Mouse (Mus musculus) embryonic fibroblast, embryonic 13.5 days (primary cell): ENCODE data around the gene Krt7. TPM values are rescaled to one million over a fixed set of nuclear protein-coding genes. Genes with fewer than 3 reads are reported as not detected.

Experiments used
- H3K27ac ChIP-seq: 2 replicates; pipeline ENCODE4 v1.5.1; 2012; ENCODE audit warnings: low read length, control low read depth, inconsistent platforms; ENCODE audit not compliant: insufficient read depth
- H3K4me1 ChIP-seq: 2 replicates; pipeline ENCODE4 v1.6.1; 2011; ENCODE audit warnings: low read length; ENCODE audit not compliant: control insufficient read depth, insufficient read depth
- H3K4me3 ChIP-seq: 2 replicates; pipeline ENCODE4 v1.5.1; 2011; ENCODE audit warnings: mild to moderate bottlenecking, control low read depth, low read length; ENCODE audit not compliant: insufficient read depth
- CTCF ChIP-seq: IDR thresholded peaks from 2 replicates; pipeline ENCODE4 v1.5.1; 2011; ENCODE audit warnings: mild to moderate bottlenecking, control low read depth, low read length, moderate library complexity, borderline replicate concordance; ENCODE audit not compliant: insufficient read depth
- POLR2A ChIP-seq: IDR thresholded peaks from 2 replicates; pipeline ENCODE4 v1.6.1; 2011; ENCODE audit warnings: low read depth, mild to moderate bottlenecking, control low read depth, low read length, moderate library complexity
- polyA plus RNA-seq: library from polyadenylated mRNA; stranded (reverse); fragments of >200 nt; gene quantifications from 2 replicates; pipeline ENCODE4 v1.2.4, GENCODE M21; 2011; ENCODE audit warnings: low read depth; ENCODE audit not compliant: missing spikeins, insufficient read length

Krt7 gene
- polyA plus RNA-seq, 1 experiment: 0.98 TPM

GRCm38 (mm10) chr15:101375956-101376775, 34.7 kb upstream of the Krt7 start:
- Histone ChIP-seq H3K27ac (no peak overlapping the region), H3K4me1 (peaks cover 6% of the 10 kb centered on the region; the same call in 1 of the 2 replicates), H3K4me3 (no peak overlapping the region)
- TF ChIP-seq CTCF: no peak
- no peak for TF ChIP-seq POLR2A

DNA sequence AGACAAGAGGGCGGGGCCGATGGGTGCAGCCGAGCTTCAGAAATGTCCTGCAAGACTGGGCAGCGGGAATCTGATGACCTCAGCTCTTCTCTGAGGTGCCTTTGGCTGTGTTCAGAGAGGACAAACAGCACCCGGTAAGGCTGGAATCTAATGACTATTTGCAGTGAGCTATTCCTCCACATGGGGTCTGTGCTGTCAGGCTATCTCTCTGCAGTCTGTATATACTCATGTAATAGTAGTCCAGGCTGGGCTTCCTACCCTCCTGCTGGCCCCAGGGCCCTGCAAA, 34.1 kb upstream of the Krt7 start:
- TF ChIP-seq CTCF (no peak), POLR2A (no peak)
- no peak overlapping the region for H3K27ac ChIP-seq
- peaks cover 6% of the 10 kb centered on the region for H3K4me1 ChIP-seq
- no peak overlapping the region for H3K4me3 ChIP-seq

- no peak for TF ChIP-seq CTCF
- TF ChIP-seq POLR2A: no peak
- Histone ChIP-seq H3K27ac (no peak overlapping the region), H3K4me1 (peaks cover 4% of the 10 kb centered on the region; the same call in 1 of the 2 replicates), H3K4me3 (no peak overlapping the region)
Observed at GRCm38 (mm10) chr15:101378646-101379045, 32.2 kb upstream of the Krt7 start.

DNA sequence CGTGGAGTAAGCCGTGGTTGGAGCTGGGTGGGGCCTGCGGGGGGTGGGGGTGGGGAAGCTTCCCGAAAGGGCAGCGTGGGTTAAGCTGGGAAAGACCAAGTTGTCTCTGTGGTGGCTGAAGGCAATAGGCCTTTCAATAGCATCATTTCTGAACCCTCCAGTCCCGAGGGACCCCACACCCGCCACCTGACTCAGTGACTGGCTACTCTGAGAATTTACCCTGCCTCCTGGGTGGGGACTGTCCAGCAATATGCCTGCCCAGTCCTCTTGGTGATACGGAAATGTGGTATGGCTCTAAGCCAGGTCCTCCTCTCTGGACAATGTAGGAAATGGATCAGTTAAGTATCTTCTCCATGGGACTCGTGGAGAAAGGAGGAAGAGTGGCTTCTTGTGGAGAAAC, 29.1 kb upstream of the Krt7 start:
- Histone ChIP-seq H3K4me1 (peaks cover 4% of the 10 kb centered on the region; the same call in 1 of the 2 replicates), H3K4me3 (no peak overlapping the region), H3K27ac (no peak overlapping the region)
- no peak for TF ChIP-seq CTCF
- no peak for TF ChIP-seq POLR2A

GRCm38 (mm10) chr15:101382811-101383210, 28.0 kb upstream of the Krt7 start:
- Histone ChIP-seq H3K4me1 (peaks cover 8% of the 10 kb centered on the region; the same call in 1 of the 2 replicates), H3K4me3 (no peak overlapping the region), H3K27ac (no peak overlapping the region)
- TF ChIP-seq POLR2A (no peak), CTCF (no peak)

DNA sequence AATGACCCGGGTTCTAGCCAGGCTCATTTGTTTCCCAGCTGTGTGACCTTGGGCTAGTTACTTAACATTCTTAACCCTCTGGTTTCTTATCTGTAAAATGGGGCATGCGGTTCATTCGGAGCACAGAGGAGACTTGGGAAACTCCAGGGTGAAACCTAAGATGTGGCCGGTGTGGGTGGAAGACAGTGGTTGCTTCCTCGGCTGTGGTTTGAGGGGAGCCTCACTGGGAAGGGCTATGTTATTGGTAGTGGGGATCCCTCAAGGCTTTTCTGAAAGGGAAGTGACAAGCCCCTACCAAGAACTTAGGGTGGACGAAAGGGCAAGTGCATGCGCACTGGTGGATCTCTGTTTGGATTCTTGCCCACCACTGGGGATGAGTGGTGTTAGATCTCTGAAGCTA, 26.2 kb upstream of the Krt7 start:
- no peak overlapping the region for H3K27ac ChIP-seq
- TF ChIP-seq POLR2A: no peak
- TF ChIP-seq CTCF: no peak
- no peak overlapping the region for H3K4me3 ChIP-seq
- H3K4me1 ChIP-seq: peaks cover 13% of the 10 kb centered on the region

- TF ChIP-seq CTCF (no peak), POLR2A (no peak)
- no peak overlapping the region for H3K4me3 ChIP-seq
- peaks cover 13% of the 10 kb centered on the region for H3K4me1 ChIP-seq
- no peak overlapping the region for H3K27ac ChIP-seq
Observed at GRCm38 (mm10) chr15:101385064-101385463, 25.8 kb upstream of the Krt7 start.

DNA sequence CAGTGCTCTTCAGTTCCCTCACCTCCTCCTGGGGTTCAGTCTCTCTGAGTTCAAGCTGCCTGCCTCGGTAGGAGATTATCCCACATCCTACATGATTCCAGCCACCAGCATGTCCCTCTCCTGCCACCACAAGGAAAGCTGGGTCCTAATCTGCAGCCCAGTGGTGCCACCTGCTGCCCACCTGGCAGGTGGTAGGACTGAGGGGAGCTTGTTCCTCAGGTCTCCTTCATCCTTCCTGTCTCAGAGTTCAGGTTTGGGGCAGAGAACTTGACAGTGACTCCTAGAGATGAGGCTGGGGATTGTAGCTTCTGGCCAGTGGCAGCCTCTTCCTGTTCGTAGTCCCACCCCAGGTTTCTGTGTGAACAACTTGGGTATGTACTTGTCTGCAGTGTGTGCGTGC, 23.7 kb upstream of the Krt7 start:
- H3K27ac ChIP-seq: no peak overlapping the region
- TF ChIP-seq CTCF: peak; percentile 57; the same call in 1 of the 2 replicates
- no peak for TF ChIP-seq POLR2A
- peaks cover 8% of the 10 kb centered on the region for H3K4me1 ChIP-seq
- no peak overlapping the region for H3K4me3 ChIP-seq

- no peak for TF ChIP-seq POLR2A
- peak; percentile 51; the same call in 1 of the 2 replicates for TF ChIP-seq CTCF
- Histone ChIP-seq H3K27ac (no peak overlapping the region), H3K4me3 (no peak overlapping the region), H3K4me1 (peaks cover 8% of the 10 kb centered on the region)
Observed at GRCm38 (mm10) chr15:101388034-101388541, 22.8 kb upstream of the Krt7 start.

GRCm38 (mm10) chr15:101390203-101390602, 20.6 kb upstream of the Krt7 start:
- TF ChIP-seq POLR2A (no peak), CTCF (no peak)
- Histone ChIP-seq H3K4me3 (no peak overlapping the region), H3K4me1 (peaks cover 8% of the 10 kb centered on the region), H3K27ac (no peak overlapping the region)

DNA sequence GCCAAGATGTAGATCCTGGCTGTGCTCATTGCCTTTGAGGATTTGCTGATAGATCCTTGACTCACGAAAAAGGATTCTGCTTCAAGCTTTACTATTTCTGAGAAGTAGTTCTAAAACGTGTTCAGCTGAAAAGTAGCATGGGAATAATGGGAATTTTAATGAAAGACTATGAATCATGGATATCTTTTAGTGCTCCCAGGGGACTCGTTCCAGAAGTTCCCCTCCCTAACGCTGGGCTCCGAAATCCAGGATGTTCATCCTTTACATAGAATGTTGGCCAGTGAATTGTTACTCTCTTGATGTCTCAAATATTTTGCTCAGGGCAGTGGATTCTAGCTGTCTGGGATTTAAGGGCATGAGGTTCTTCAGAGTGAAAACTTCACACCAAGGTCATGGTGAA, 18.6 kb upstream of the Krt7 start:
- no peak for TF ChIP-seq POLR2A
- TF ChIP-seq CTCF: no peak
- Histone ChIP-seq H3K4me3 (no peak overlapping the region), H3K27ac (peak overlapping the region; percentile 27), H3K4me1 (peaks cover 11% of the 10 kb centered on the region)
